In genomic region chrX:11493526-11494245, GRCm38 (mm10) we compare ENCODE assay signal across 9 mouse cellular contexts.
DNase-seq lines count a peak whose midpoint lies in the region; ATAC-seq and TF ChIP-seq lines count a peak whose summit lies in the region.
"Had no signal": no experiment of that assay in that cellular context is flagged by ENCODE, and none has a peak within 500 bp of the region (broad histone marks: within the 10 kb centered on the region; RNA-seq: fewer than 3 reads in every experiment).

No protein-coding gene starts in this region.

- peak; percentile 34 to 47 for DNase-seq in cerebellum, postnatal 14 days
- DNase-seq in cerebellum, postnatal 4 days (ENCODE audit: low spot score in 2 of 2) = no peak
- no peak for DNase-seq in liver, postnatal 0 days
- no peak for DNase-seq in urinary bladder, postnatal 36 days (ENCODE audit: low spot score in 2 of 2)
- no peak for DNase-seq in ovary, adult 18-20 months (ENCODE audit: low spot score)
- DNase-seq in layer of hippocampus, adult 18-20 months (ENCODE audit: low spot score in 2 of 2) = no peak

- peak overlapping the region; percentile 54 for H3K4me2 ChIP-seq in heart, embryonic 15.5 days
- H3K4me2 ChIP-seq in liver, postnatal 0 days (ENCODE audit: low read depth, low read length) = 0 out of 2 replicates have a peak overlapping the region, but pooled peaks have one; percentile 35

- TF ChIP-seq EP300 in liver, postnatal 0 days (IDR thresholded peaks at IDR 0.05; ENCODE audit: low read depth) = no peak

- H3K9me3 ChIP-seq in heart, embryonic 15.5 days (replicated peaks) = no peaks in the 10 kb centered on the region
- no peaks in the 10 kb centered on the region for H3K9me3 ChIP-seq in liver, postnatal 0 days (ENCODE audit: low read length)

- H3K9ac ChIP-seq in heart, embryonic 15.5 days = 0 out of 2 replicates have a peak overlapping the region, but pooled peaks have one; percentile 36
- H3K9ac ChIP-seq in liver, postnatal 0 days (replicated peaks) = no peak overlapping the region

- 0 out of 2 replicates have a peak, but pooled peaks have one; percentile 58 for ATAC-seq in common myeloid progenitor, adult 5-6 weeks (replicated peaks; ENCODE audit: low read depth, poor library complexity, severe bottlenecking)
- ATAC-seq in heart, embryonic 15.5 days (replicated peaks; ENCODE audit: insufficient number of reproducible peaks, insufficient read depth, low FRiP score, low read depth) = peak; percentile 67
- ATAC-seq in liver, postnatal 0 days = no peak

- H3K27ac ChIP-seq in heart, embryonic 15.5 days = peak overlapping the region; percentile 88
- no peak overlapping the region for H3K27ac ChIP-seq in liver, postnatal 0 days (ENCODE audit: low read depth)
- H3K27ac ChIP-seq: macrophage had no signal

- H3K36me3 ChIP-seq in heart, embryonic 15.5 days = no peaks in the 10 kb centered on the region
- H3K36me3 ChIP-seq in liver, postnatal 0 days (replicated peaks; ENCODE audit: insufficient read depth, low read length) = no peaks in the 10 kb centered on the region

- H3K4me3 ChIP-seq in heart, embryonic 15.5 days = peak overlapping the region; percentile 2; the same call in 1 of the 2 replicates
- H3K4me3 ChIP-seq in liver, postnatal 0 days (ENCODE audit: low read depth, low read length) = no peak overlapping the region

- 26% methylated on average over 19 of the region's 19 CpGs for WGBS in heart, embryonic 15.5 days
- 30% methylated on average over 19 of the region's 19 CpGs for WGBS in liver, postnatal 0 days (ENCODE audit: insufficient replicate concordance)

- H3K27me3 ChIP-seq in heart, embryonic 15.5 days = peaks cover 9% of the 10 kb centered on the region; the same call in 1 of the 2 replicates
- peaks cover 15% of the 10 kb centered on the region; the same call in 1 of the 2 replicates for H3K27me3 ChIP-seq in liver, postnatal 0 days (ENCODE audit: insufficient read depth, low read length)

- peaks cover 14% of the 10 kb centered on the region for H3K4me1 ChIP-seq in heart, embryonic 15.5 days (replicated peaks)
- no peaks in the 10 kb centered on the region for H3K4me1 ChIP-seq in liver, postnatal 0 days (ENCODE audit: insufficient read depth)

- no peak for TF ChIP-seq CTCF in liver, postnatal 0 days (IDR thresholded peaks at IDR 0.05; ENCODE audit: low read depth)

Comparison
In these comparisons a context has a peak if more than half of its experiments do, and no peak if none do; other contexts are left out.
1. DNase-seq: peak in cerebellum, postnatal 14 days (2 of 2); none in cerebellum, postnatal 4 days (0 of 2), liver, postnatal 0 days (single experiment), urinary bladder, postnatal 36 days (0 of 2), ovary, adult 18-20 months (single experiment) and layer of hippocampus, adult 18-20 months (0 of 2).